Mouse (Mus musculus): ENCODE measurements around the gene Trio.

Trio gene

GRCm38 (mm10) chr15:27708499-27708898 is 317.1 kb downstream of the Trio start:
- DNase-seq = no peak

GRCm38 (mm10) chr15:27702972-27703313 is 322.7 kb downstream of the Trio start:
- DNase-seq = no peak

GRCm38 (mm10) chr15:27702031-27702971 is 323.3 kb downstream of the Trio start:
- DNase-seq = peak; percentile 59 to 71

GRCm38 (mm10) chr15:27697632-27698031 is 328.0 kb downstream of the Trio start:
- DNase-seq = no peak

GRCm38 (mm10) chr15:27693235-27693634 is 332.4 kb downstream of the Trio start:
- DNase-seq = no peak

- no peak for DNase-seq
Observed at GRCm38 (mm10) chr15:27692161-27692560, 333.5 kb downstream of the Trio start.

- DNase-seq = no peak
Observed at GRCm38 (mm10) chr15:27691213-27691612, 334.4 kb downstream of the Trio start.

GRCm38 (mm10) chr15:27688041-27688651 is 337.5 kb downstream of the Trio start:
- DNase-seq = no peak

- DNase-seq = no peak
Observed at GRCm38 (mm10) chr15:27684813-27685212, 340.8 kb downstream of the Trio start.

- no peak for DNase-seq
Observed at GRCm38 (mm10) chr15:27683206-27683605, 342.4 kb downstream of the Trio start.

- DNase-seq = no peak
Observed at GRCm38 (mm10) chr15:27682619-27683018, 343.0 kb downstream of the Trio start.

GRCm38 (mm10) chr15:27681419-27682187 is 344.0 kb downstream of the Trio start, which contains the start of gene Otulinl:
Gene Otulinl (minus strand): TSS chr15:27681579.
- peak; percentile 94 to 95 for DNase-seq

GRCm38 (mm10) chr15:27680997-27681396 is 344.7 kb downstream of the Trio start:
- DNase-seq = no peak
